Comparison of ENCODE assay signal across 22 mouse cellular contexts in the genomic region with DNA sequence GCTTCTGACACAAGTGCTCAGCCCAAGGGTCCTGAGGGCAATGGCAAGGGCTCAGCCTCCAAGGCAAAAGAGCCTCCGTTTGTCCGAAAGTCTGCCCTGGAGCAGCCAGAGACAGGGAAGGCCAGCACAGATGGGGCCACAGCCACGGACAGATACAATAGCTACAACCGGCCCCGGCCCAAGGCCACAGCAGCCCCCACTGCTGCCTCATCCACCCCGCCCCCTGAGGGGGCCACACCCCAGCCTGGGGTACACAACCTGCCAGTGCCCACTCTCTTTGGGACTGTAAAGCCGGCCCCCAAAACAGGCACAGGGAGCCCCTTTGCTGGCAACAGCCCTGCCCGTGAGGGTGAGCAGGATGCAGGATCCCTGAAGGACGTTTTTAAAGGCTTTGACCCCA. TPM values are rescaled to one million over a fixed set of nuclear protein-coding genes. Genes with fewer than 3 reads are reported as not detected.
DNase-seq lines count a peak whose midpoint lies in the region; ATAC-seq and TF ChIP-seq lines count a peak whose summit lies in the region.
"Had no signal": no experiment of that assay in that cellular context is flagged by ENCODE, and none has a peak within 500 bp of the region (broad histone marks: within the 10 kb centered on the region; RNA-seq: fewer than 3 reads in every experiment).

No protein-coding gene starts in this region.

- no peaks in the 10 kb centered on the region for H3K4me1 ChIP-seq in forebrain, embryonic 13.5 days
- no peaks in the 10 kb centered on the region for H3K4me1 ChIP-seq in forebrain, embryonic 15.5 days
- peaks cover 40% of the 10 kb centered on the region for H3K4me1 ChIP-seq in heart, embryonic 10.5 days
- no peaks in the 10 kb centered on the region for H3K4me1 ChIP-seq in intestine, embryonic 15.5 days (replicated peaks)
- no peaks in the 10 kb centered on the region for H3K4me1 ChIP-seq in intestine, embryonic 16.5 days (ENCODE audit: control insufficient read depth, insufficient read depth, low read length)
- H3K4me1 ChIP-seq in stomach, postnatal 0 days (replicated peaks; ENCODE audit: control insufficient read depth, insufficient read depth) = no peaks in the 10 kb centered on the region
- H3K4me1 ChIP-seq: embryonic facial prominence, embryonic 12.5 days had no signal

- no peak overlapping the region for H3K9ac ChIP-seq in forebrain, embryonic 13.5 days
- no peak overlapping the region for H3K9ac ChIP-seq in forebrain, embryonic 15.5 days (replicated peaks)
- H3K9ac ChIP-seq in intestine, embryonic 15.5 days = no peak overlapping the region
- H3K9ac ChIP-seq in intestine, embryonic 16.5 days (ENCODE audit: low read depth, low read length) = no peak overlapping the region
- H3K9ac ChIP-seq in stomach, postnatal 0 days (ENCODE audit: low read length) = no peak overlapping the region
- H3K9ac ChIP-seq: embryonic facial prominence, embryonic 12.5 days; forebrain, postnatal 0 days had no signal

- 90% methylated on average over 9 of the region's 9 CpGs for WGBS in forebrain, embryonic 13.5 days
- WGBS in forebrain, embryonic 15.5 days = 86% methylated on average over 9 of the region's 9 CpGs
- WGBS in heart, embryonic 10.5 days = 95% methylated on average over 9 of the region's 9 CpGs
- WGBS in intestine, embryonic 15.5 days = 91% methylated on average over 9 of the region's 9 CpGs
- 84% methylated on average over 9 of the region's 9 CpGs for WGBS in intestine, embryonic 16.5 days
- 79% methylated on average over 9 of the region's 9 CpGs for WGBS in stomach, postnatal 0 days

- TF ChIP-seq EP300 in stomach, postnatal 0 days (optimal IDR thresholded peaks at IDR 0.05) = no peak

- H3K27me3 ChIP-seq in forebrain, embryonic 13.5 days = no peaks in the 10 kb centered on the region
- H3K27me3 ChIP-seq in forebrain, embryonic 15.5 days = no peaks in the 10 kb centered on the region
- no peaks in the 10 kb centered on the region for H3K27me3 ChIP-seq in heart, embryonic 10.5 days (ENCODE audit: insufficient read depth, poor library complexity, severe bottlenecking)
- H3K27me3 ChIP-seq in intestine, embryonic 15.5 days (replicated peaks) = no peaks in the 10 kb centered on the region
- H3K27me3 ChIP-seq in intestine, embryonic 16.5 days (replicated peaks; ENCODE audit: control insufficient read depth, insufficient read depth, low read length) = no peaks in the 10 kb centered on the region
- H3K27me3 ChIP-seq in stomach, postnatal 0 days (ENCODE audit: control insufficient read depth, insufficient read depth, low read length) = no peaks in the 10 kb centered on the region
- H3K27me3 ChIP-seq: embryonic facial prominence, embryonic 12.5 days had no signal

- ATAC-seq in forebrain, embryonic 13.5 days = 0 out of 2 replicates have a peak, but pooled peaks have one; percentile 24
- ATAC-seq in forebrain, embryonic 15.5 days (replicated peaks) = no peak
- peak; percentile 29; the same call in 1 of the 2 replicates for ATAC-seq in intestine, embryonic 15.5 days
- ATAC-seq in intestine, embryonic 16.5 days = no peak
- 0 out of 2 replicates have a peak, but pooled peaks have one; percentile 19 for ATAC-seq in stomach, postnatal 0 days (ENCODE audit: low FRiP score, low TSS enrichment)
- ATAC-seq: forebrain, embryonic 14.5 days; forebrain, postnatal 0 days had no signal

- H3K9me3 ChIP-seq in forebrain, embryonic 13.5 days (replicated peaks) = no peaks in the 10 kb centered on the region
- no peaks in the 10 kb centered on the region for H3K9me3 ChIP-seq in forebrain, embryonic 15.5 days
- H3K9me3 ChIP-seq in heart, embryonic 10.5 days = no peaks in the 10 kb centered on the region
- no peaks in the 10 kb centered on the region for H3K9me3 ChIP-seq in intestine, embryonic 15.5 days
- H3K9me3 ChIP-seq in intestine, embryonic 16.5 days (ENCODE audit: control insufficient read depth, low read length) = no peaks in the 10 kb centered on the region
- no peaks in the 10 kb centered on the region for H3K9me3 ChIP-seq in stomach, postnatal 0 days (ENCODE audit: control insufficient read depth, low read length)
- H3K9me3 ChIP-seq: embryonic facial prominence, embryonic 12.5 days had no signal

- intact Hi-C loops in heart, postnatal 14 days (cut with DNase I) = no loop called here

- no peak for DNase-seq in heart, embryonic 10.5 days (ENCODE audit: low spot score)
- DNase-seq in heart, postnatal 14 days = no peak
- no peak for DNase-seq in stomach, postnatal 0 days (ENCODE audit: low spot score)
- no peak for DNase-seq in kidney, postnatal 14 days
- DNase-seq: adrenal gland, adult 2 months; adrenal gland, postnatal 10 days; adrenal gland, postnatal 25 days; cerebellum, adult 11 months; cerebellum, adult 18-20 months; cerebellum, adult 8-10 months; cerebellum, adult 9-11 months; cerebellum, postnatal 14 days; cerebellum, postnatal 36 days; embryo, embryonic 11 days; forebrain, postnatal 0 days had no signal

- H3K27ac ChIP-seq in forebrain, embryonic 13.5 days = no peak overlapping the region
- H3K27ac ChIP-seq in forebrain, embryonic 15.5 days (replicated peaks) = no peak overlapping the region
- peak overlapping the region; percentile 18; the same call in 1 of the 2 replicates for H3K27ac ChIP-seq in heart, embryonic 10.5 days
- H3K27ac ChIP-seq in intestine, embryonic 15.5 days = no peak overlapping the region
- H3K27ac ChIP-seq in intestine, embryonic 16.5 days (ENCODE audit: low read length) = no peak overlapping the region
- no peak overlapping the region for H3K27ac ChIP-seq in stomach, postnatal 0 days (replicated peaks)
- H3K27ac ChIP-seq: embryonic facial prominence, embryonic 12.5 days had no signal

- H3K4me2 ChIP-seq in forebrain, embryonic 13.5 days = no peak overlapping the region
- no peak overlapping the region for H3K4me2 ChIP-seq in forebrain, embryonic 15.5 days (replicated peaks)
- no peak overlapping the region for H3K4me2 ChIP-seq in intestine, embryonic 15.5 days (replicated peaks)
- H3K4me2 ChIP-seq in intestine, embryonic 16.5 days (ENCODE audit: low read depth, low read length) = no peak overlapping the region
- no peak overlapping the region for H3K4me2 ChIP-seq in stomach, postnatal 0 days (replicated peaks; ENCODE audit: low read depth)
- H3K4me2 ChIP-seq: embryonic facial prominence, embryonic 12.5 days had no signal

- TF ChIP-seq CTCF in stomach, postnatal 0 days (IDR thresholded peaks at IDR 0.05; ENCODE audit: low read depth) = no peak

- peaks cover 71% of the 10 kb centered on the region for H3K36me3 ChIP-seq in forebrain, embryonic 13.5 days (ENCODE audit: poor library complexity, severe bottlenecking)
- H3K36me3 ChIP-seq in forebrain, embryonic 15.5 days = peaks cover 71% of the 10 kb centered on the region
- peaks cover 70% of the 10 kb centered on the region for H3K36me3 ChIP-seq in heart, embryonic 10.5 days
- peaks cover 62% of the 10 kb centered on the region for H3K36me3 ChIP-seq in intestine, embryonic 15.5 days
- peaks cover 53% of the 10 kb centered on the region for H3K36me3 ChIP-seq in intestine, embryonic 16.5 days (ENCODE audit: control insufficient read depth, insufficient read depth, low read length)
- peaks cover 41% of the 10 kb centered on the region for H3K36me3 ChIP-seq in stomach, postnatal 0 days (ENCODE audit: control insufficient read depth, insufficient read depth, low read length)

- no peak overlapping the region for H3K4me3 ChIP-seq in forebrain, embryonic 13.5 days
- no peak overlapping the region for H3K4me3 ChIP-seq in forebrain, embryonic 15.5 days
- no peak overlapping the region for H3K4me3 ChIP-seq in heart, embryonic 10.5 days
- no peak overlapping the region for H3K4me3 ChIP-seq in intestine, embryonic 15.5 days (replicated peaks)
- H3K4me3 ChIP-seq in intestine, embryonic 16.5 days (ENCODE audit: low read length) = no peak overlapping the region
- H3K4me3 ChIP-seq in stomach, postnatal 0 days (ENCODE audit: low read depth, low read length) = no peak overlapping the region
- H3K4me3 ChIP-seq: embryonic facial prominence, embryonic 12.5 days had no signal

RNA-seq across cellular contexts. Expression of a gene that starts 17.5 kb away (rescaled TPM):
- 55.7 and 56.4 TPM in 2 replicates for polyA plus RNA-seq in forebrain, embryonic 13.5 days (2015; fragmentation: Nextera tagmentation; extraction: Ambion mirVana)
- polyA plus RNA-seq in forebrain, embryonic 15.5 days (2015; fragmentation: Nextera tagmentation; extraction: Ambion mirVana) = 63.5 and 70.2 TPM in 2 replicates
- 90.2 and 91.9 TPM in 2 replicates for polyA plus RNA-seq in heart, embryonic 10.5 days (2016; fragmentation: Nextera tagmentation; extraction: Ambion mirVana)
- total RNA-seq in heart, postnatal 14 days (2021) = 10 to 100 TPM; 85.0 to 86.8 TPM
- polyA plus RNA-seq in intestine, embryonic 15.5 days (2015; fragmentation: Nextera tagmentation; extraction: Ambion mirVana) = 48.9 and 54.8 TPM in 2 replicates
- 52.4 and 62.8 TPM in 2 replicates for polyA plus RNA-seq in intestine, embryonic 16.5 days (2015; fragmentation: Nextera tagmentation; extraction: Ambion mirVana)
- 71.5 and 75.0 TPM in 2 replicates for polyA plus RNA-seq in stomach, postnatal 0 days (2015; fragmentation: Nextera tagmentation; extraction: Ambion mirVana)

RNA-seq across cellular contexts. Expression of a gene that starts 34.4 kb away (rescaled TPM):
- 19.5 and 20.5 TPM in 2 replicates for polyA plus RNA-seq in forebrain, embryonic 13.5 days (2015; fragmentation: Nextera tagmentation; extraction: Ambion mirVana)
- 22.3 and 25.2 TPM in 2 replicates for polyA plus RNA-seq in forebrain, embryonic 15.5 days (2015; fragmentation: Nextera tagmentation; extraction: Ambion mirVana)
- polyA plus RNA-seq in heart, embryonic 10.5 days (2016; fragmentation: Nextera tagmentation; extraction: Ambion mirVana) = 12.9 and 19.4 TPM in 2 replicates
- total RNA-seq in heart, postnatal 14 days (2021) = 10 to 100 TPM; 29.5 to 30.1 TPM
- polyA plus RNA-seq in intestine, embryonic 15.5 days (2015; fragmentation: Nextera tagmentation; extraction: Ambion mirVana) = 13.8 and 14.4 TPM in 2 replicates
- 9.6 and 11.1 TPM in 2 replicates for polyA plus RNA-seq in intestine, embryonic 16.5 days (2015; fragmentation: Nextera tagmentation; extraction: Ambion mirVana)
- 5.9 and 6.2 TPM in 2 replicates for polyA plus RNA-seq in stomach, postnatal 0 days (2015; fragmentation: Nextera tagmentation; extraction: Ambion mirVana)

RNA-seq across cellular contexts. Expression of a gene that starts 42.4 kb away (rescaled TPM):
- polyA plus RNA-seq in forebrain, embryonic 13.5 days (2015; fragmentation: Nextera tagmentation; extraction: Ambion mirVana) = 2.1 and 3.4 TPM in 2 replicates
- 5.1 and 6.7 TPM in 2 replicates for polyA plus RNA-seq in forebrain, embryonic 15.5 days (2015; fragmentation: Nextera tagmentation; extraction: Ambion mirVana)
- 0.34 and 0.45 TPM in 2 replicates for polyA plus RNA-seq in heart, embryonic 10.5 days (2016; fragmentation: Nextera tagmentation; extraction: Ambion mirVana)
- not detected for total RNA-seq in heart, postnatal 14 days (2021)
- 0.25 and 0.38 TPM in 2 replicates for polyA plus RNA-seq in intestine, embryonic 15.5 days (2015; fragmentation: Nextera tagmentation; extraction: Ambion mirVana)
- 0.13 and 0.27 TPM in 2 replicates for polyA plus RNA-seq in intestine, embryonic 16.5 days (2015; fragmentation: Nextera tagmentation; extraction: Ambion mirVana)
- 0.10 and 0.18 TPM in 2 replicates for polyA plus RNA-seq in stomach, postnatal 0 days (2015; fragmentation: Nextera tagmentation; extraction: Ambion mirVana)
- total RNA-seq: adrenal gland, adult 2 months; adrenal gland, postnatal 10 days; adrenal gland, postnatal 25 days; common myeloid progenitor, adult 5-6 weeks had no signal
- polyA plus RNA-seq: adrenal gland, adult 2 months had no signal

RNA-seq across cellular contexts. Expression of a gene that starts 47.5 kb away (rescaled TPM):
- 355 and 370 TPM in 2 replicates for polyA plus RNA-seq in forebrain, embryonic 13.5 days (2015; fragmentation: Nextera tagmentation; extraction: Ambion mirVana)
- 290 and 303 TPM in 2 replicates for polyA plus RNA-seq in forebrain, embryonic 15.5 days (2015; fragmentation: Nextera tagmentation; extraction: Ambion mirVana)
- polyA plus RNA-seq in heart, embryonic 10.5 days (2016; fragmentation: Nextera tagmentation; extraction: Ambion mirVana) = 302 and 359 TPM in 2 replicates
- 10 to 100 TPM; 41.8 to 47.6 TPM for total RNA-seq in heart, postnatal 14 days (2021)
- 270 and 284 TPM in 2 replicates for polyA plus RNA-seq in intestine, embryonic 15.5 days (2015; fragmentation: Nextera tagmentation; extraction: Ambion mirVana)
- polyA plus RNA-seq in intestine, embryonic 16.5 days (2015; fragmentation: Nextera tagmentation; extraction: Ambion mirVana) = 238 and 263 TPM in 2 replicates
- 119 and 123 TPM in 2 replicates for polyA plus RNA-seq in stomach, postnatal 0 days (2015; fragmentation: Nextera tagmentation; extraction: Ambion mirVana)

Comparison
In these comparisons a context has a peak if more than half of its experiments do, and no peak if none do; other contexts are left out.
1. ATAC-seq: peak in forebrain, embryonic 13.5 days (single experiment), intestine, embryonic 15.5 days (single experiment) and stomach, postnatal 0 days (single experiment); none in forebrain, embryonic 15.5 days (single experiment) and intestine, embryonic 16.5 days (single experiment).